Mouse (Mus musculus) gonadal fat pad, adult 2 months (tissue): ENCODE results near the gene Gm9913. TPM values are rescaled to one million over a fixed set of nuclear protein-coding genes. Genes with fewer than 3 reads are reported as not detected.

Experiments used
- DNase-seq: peaks from one replicate; pipeline ENCODE4 v3.0.0-alpha.2; 2012; ENCODE audit warnings: low read depth
- polyA plus RNA-seq: library from polyadenylated mRNA; depleted of rRNA; stranded (reverse); fragments of >200 nt; gene quantifications from 2 replicates; pipeline ENCODE4 v1.2.3, GENCODE M21; 2012; rRNA removed

Gm9913 gene
- 0.19 and 0.27 TPM in 2 replicates for polyA plus RNA-seq

GRCm38 (mm10) chr2:125505006-125505745, at the start of gene Gm9913:
TSS of gene Gm9913 (plus strand) at chr2:125505089.
- DNase-seq = no peak

DNA sequence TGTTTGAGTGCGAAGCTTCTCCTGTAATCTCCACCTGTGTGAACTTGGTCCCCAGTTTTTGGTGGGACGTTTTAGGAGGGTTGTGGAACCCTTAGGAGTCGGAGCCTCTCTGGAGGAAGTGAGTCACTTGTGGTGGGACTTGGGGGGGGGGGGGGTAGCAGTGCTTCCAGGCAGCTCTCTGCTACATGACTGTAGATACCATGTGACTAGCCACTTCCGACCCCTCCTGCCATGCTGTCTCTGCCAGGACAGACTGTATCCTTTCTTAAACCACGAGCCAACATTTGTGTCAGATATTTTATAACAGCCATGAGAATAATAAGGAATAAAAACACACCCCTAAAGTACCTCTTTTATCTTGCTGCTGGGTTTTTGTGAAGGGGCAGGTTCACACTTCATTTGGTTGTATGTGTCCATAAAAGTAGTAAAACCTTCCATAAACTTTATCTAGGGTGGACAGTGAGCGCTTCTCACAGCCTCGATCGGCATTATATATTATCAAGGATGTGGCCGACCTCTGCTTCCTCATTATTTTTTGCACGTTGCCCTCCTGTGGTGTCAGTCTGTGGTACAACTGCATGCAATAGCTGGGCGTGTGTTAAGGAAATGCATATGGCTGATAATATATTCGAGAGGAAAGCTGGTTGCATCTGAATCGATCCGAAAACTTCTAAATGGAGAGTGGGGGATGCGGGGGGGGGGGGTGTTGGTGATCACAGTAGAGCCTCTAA, 48.7 kb upstream of the Gm9913 start:
- no peak for DNase-seq

- DNase-seq = no peak
Observed at GRCm38 (mm10) chr2:125459087-125459486, 45.8 kb upstream of the Gm9913 start.

- no peak for DNase-seq
Observed at GRCm38 (mm10) chr2:125464036-125464435, 40.9 kb upstream of the Gm9913 start.

- no peak for DNase-seq
Observed at GRCm38 (mm10) chr2:125470553-125471295, 34.2 kb upstream of the Gm9913 start.

- DNase-seq = no peak
Observed at GRCm38 (mm10) chr2:125471721-125472120, 33.2 kb upstream of the Gm9913 start.

DNA sequence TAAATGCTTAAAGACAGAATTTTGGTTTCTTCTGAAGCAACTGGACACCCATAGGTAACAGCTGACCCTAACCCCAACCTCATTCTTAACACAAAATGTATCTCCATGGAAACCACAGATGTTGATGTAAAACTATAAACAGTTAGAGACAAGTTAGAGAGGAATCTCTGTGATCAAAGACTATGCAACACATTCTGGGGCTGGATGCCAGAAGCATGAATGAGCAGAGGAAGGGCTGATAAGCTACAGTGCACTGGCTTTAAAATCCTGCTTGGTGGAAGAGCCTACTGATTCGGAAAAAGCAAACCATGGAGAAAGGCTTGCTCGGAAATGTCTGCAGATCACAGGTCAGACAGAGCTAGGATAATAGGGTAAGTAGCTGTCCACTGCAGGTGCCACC, 31.7 kb upstream of the Gm9913 start:
- DNase-seq = no peak

DNA sequence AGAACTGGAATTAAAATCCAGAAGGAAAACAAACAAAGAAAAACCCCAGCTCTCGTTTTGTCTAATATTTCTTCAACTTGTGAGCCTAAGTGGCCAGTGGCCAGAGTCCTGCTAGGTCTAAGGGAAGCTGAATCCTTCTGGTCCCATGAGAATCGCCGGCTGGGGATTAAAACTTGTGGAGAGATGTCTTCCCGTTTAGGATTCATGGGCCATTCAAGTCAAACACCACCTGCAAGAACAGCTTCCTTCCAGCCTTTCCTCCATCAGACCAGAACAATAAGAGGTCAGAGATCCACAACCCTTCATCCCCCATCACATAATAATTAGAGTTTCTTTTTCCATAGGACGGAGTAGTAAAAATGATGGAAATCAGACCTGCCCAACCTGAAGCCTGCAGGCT, 30.2 kb upstream of the Gm9913 start:
- DNase-seq = no peak

GRCm38 (mm10) chr2:125476231-125476630, 28.7 kb upstream of the Gm9913 start:
- DNase-seq = no peak

GRCm38 (mm10) chr2:125477367-125477766, 27.5 kb upstream of the Gm9913 start:
- DNase-seq = no peak

GRCm38 (mm10) chr2:125478705-125479104, 26.2 kb upstream of the Gm9913 start:
- DNase-seq = no peak

GRCm38 (mm10) chr2:125480057-125480456, 24.8 kb upstream of the Gm9913 start:
- DNase-seq = no peak

GRCm38 (mm10) chr2:125481116-125481515, 23.8 kb upstream of the Gm9913 start:
- no peak for DNase-seq

GRCm38 (mm10) chr2:125481531-125482317, 23.2 kb upstream of the Gm9913 start:
- no peak for DNase-seq

DNA sequence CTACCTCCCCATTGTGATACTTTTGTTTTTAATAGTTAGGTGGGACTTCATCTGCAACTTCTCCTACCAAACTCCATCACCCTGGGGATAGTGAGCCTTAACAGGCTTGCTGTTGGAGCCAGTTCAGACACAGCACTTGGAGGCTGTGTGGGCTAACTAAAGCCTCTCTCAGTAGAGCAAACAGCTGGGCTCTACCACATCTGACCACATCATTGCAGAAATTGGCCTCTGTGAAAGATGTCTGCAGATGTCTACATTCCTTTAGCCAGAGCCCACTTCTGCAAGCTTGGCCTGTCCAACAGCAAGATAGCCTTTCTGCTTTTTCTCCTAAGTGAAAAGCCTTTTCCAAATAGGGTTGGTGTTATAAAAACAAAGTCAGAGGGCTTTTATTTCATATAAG, 20.7 kb upstream of the Gm9913 start:
- no peak for DNase-seq

DNA sequence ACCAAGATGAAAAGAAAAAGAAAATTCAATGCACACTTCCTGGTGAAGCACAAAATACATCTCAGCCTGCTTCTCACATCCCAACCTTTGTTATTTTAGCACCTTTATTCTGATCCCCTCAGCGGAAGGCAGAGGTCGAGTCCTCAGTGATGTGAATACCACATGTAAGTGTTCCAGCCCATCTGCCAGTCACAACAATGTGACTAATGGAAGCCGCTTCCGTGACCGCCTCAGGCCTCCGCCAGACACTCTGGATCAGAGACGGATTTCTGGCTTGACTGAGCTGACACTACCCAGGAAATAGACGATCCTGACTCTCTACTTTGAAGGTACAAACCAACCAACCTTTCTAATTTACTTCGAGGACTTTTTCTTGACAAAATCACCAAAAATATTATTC, 20.0 kb upstream of the Gm9913 start:
- DNase-seq = no peak

DNA sequence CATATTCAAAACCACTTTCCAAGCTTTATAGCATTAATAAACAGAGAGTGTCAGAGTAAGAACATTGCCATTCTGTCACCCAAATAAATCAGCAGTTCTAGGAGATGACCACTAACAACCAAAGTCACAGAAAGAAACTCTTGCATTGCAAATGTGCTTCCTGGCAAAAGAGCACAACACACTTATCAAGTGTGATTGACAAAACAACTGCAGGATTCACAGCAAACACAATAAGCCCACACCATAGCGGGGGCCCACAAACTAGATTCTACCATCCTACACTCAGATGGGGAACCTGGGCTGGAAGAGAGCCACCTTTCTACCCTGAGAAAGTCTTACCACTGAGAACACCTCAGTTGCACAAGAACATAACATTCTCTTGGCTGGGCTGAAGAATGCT, 14.9 kb upstream of the Gm9913 start:
- no peak for DNase-seq

DNA sequence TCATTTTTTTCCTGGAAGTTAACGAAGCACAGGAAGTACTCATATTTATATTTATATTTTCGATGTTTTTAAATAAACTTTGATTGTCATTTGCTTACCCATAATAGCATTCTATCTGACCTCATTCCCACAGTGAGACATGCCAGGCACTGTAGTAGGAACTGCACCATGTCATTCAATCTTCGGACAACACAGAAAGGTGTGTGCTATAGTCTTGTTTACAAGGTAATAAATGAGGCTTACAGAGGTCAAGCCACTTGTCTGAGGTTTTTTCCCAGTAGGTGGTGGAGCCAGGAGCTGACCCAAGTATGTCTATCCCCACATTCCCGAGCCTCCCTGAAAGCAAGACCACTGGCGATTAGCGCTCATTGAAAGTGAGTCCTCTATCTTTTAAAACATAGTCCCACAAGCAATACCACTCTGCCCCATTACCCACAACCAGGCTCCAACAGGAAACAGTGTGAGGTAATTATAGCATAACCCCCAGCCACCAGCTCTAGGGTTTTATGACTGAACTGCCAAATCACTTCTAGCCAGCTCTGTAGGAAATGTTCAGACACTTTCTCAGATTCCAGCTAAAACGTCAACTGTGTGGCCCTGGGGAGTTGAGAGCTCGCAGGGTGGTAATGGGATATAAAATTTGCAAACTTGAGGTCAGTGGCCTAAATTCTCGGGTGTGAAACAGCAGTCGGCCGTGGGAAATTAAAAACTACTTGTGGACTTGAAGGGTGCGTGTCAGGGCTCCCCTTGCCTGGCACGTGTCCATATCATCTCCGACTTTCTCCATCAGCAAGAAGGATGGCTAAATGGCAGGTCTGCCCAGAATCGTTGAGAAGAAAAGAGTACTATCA, 12.6 kb upstream of the Gm9913 start:
- no peak for DNase-seq

- no peak for DNase-seq
Observed at GRCm38 (mm10) chr2:125494291-125494690, 10.6 kb upstream of the Gm9913 start.

GRCm38 (mm10) chr2:125494831-125495812, 9.8 kb upstream of the Gm9913 start:
- no peak for DNase-seq
